8 mouse cellular contexts compared by ENCODE assay signal in genomic region chr8:85036381-85036717, GRCm38 (mm10). TPM values are rescaled to one million over a fixed set of nuclear protein-coding genes. Genes with fewer than 3 reads are reported as not detected.
A peak's percentile ranks its signal among the peaks of the same experiment; 100 is the strongest.
DNase-seq lines count a peak whose midpoint lies in the region; ATAC-seq and TF ChIP-seq lines count a peak whose summit lies in the region.

No protein-coding gene starts in this region.

- peak; percentile 28; the same call in 1 of the 2 replicates for ATAC-seq in cerebellum, adult (ENCODE audit: insufficient number of reproducible peaks, low FRiP score, low TSS enrichment)
- peak; percentile 37 for ATAC-seq in liver, embryonic 12.5 days
- peak; percentile 11; the same call in 1 of the 2 replicates for ATAC-seq in stomach, embryonic 16.5 days (ENCODE audit: insufficient read depth, low FRiP score)

- H3K4me3 ChIP-seq in testis, adult 2 months (ENCODE audit: control insufficient read depth, low read depth, low read length), result peak overlapping the region; percentile 91
- peak overlapping the region; percentile 86 for H3K4me3 ChIP-seq in liver, embryonic 12.5 days
- peak overlapping the region; percentile 82 for H3K4me3 ChIP-seq in stomach, embryonic 16.5 days (replicated peaks; ENCODE audit: low read length)

- TF ChIP-seq CTCF in testis, adult 2 months (IDR thresholded peaks at IDR 0.05; ENCODE audit: control insufficient read depth, insufficient read depth, insufficient replicate concordance, low read depth, low read length), result no peak

- no peaks in the 10 kb centered on the region for H3K9me3 ChIP-seq in liver, embryonic 12.5 days (replicated peaks)
- no peaks in the 10 kb centered on the region for H3K9me3 ChIP-seq in stomach, embryonic 16.5 days (replicated peaks; ENCODE audit: control insufficient read depth, low read length)

- H3K4me1 ChIP-seq in testis, adult 2 months (ENCODE audit: control insufficient read depth, insufficient read depth, low read length), result peaks cover 13% of the 10 kb centered on the region
- peaks cover 74% of the 10 kb centered on the region for H3K4me1 ChIP-seq in liver, embryonic 12.5 days
- peaks cover 18% of the 10 kb centered on the region for H3K4me1 ChIP-seq in stomach, embryonic 16.5 days (ENCODE audit: control insufficient read depth, insufficient read depth, low read length)

- under 1% methylated on average over 9 of the region's 9 CpGs for WGBS in liver, embryonic 12.5 days (ENCODE audit: insufficient replicate concordance)
- under 1% methylated on average over 9 of the region's 9 CpGs for WGBS in stomach, embryonic 16.5 days

- H3K27ac ChIP-seq in testis, adult 2 months (ENCODE audit: control insufficient read depth, insufficient read depth, low read depth, low read length), result peak overlapping the region; percentile 61; the same call in 1 of the 2 replicates
- peak overlapping the region; percentile 97 for H3K27ac ChIP-seq in liver, embryonic 12.5 days
- H3K27ac ChIP-seq in stomach, embryonic 16.5 days (ENCODE audit: low read length), result peak overlapping the region; percentile 97

- H3K4me2 ChIP-seq in liver, embryonic 12.5 days, result peak overlapping the region; percentile 98
- peak overlapping the region; percentile 79 for H3K4me2 ChIP-seq in stomach, embryonic 16.5 days (ENCODE audit: low read depth, low read length)

- DNase-seq in cerebellum, adult 11-12 months, result no peak
- no peak for DNase-seq in testis, postnatal 14 days (ENCODE audit: low spot score)
- DNase-seq in adrenal gland, adult 2 months, result no peak
- no peak for DNase-seq in left cerebral cortex, postnatal 14 days (ENCODE audit: low spot score in 2 of 2)

- no peak for TF ChIP-seq POLR2A in testis, adult 2 months (IDR thresholded peaks at IDR 0.05; ENCODE audit: control insufficient read depth, low read depth, low read length)

- intact Hi-C loops in left cerebral cortex, postnatal 14 days (cut with DNase I), result no loop called here

- H3K9ac ChIP-seq in liver, embryonic 12.5 days, result peak overlapping the region; percentile 79
- H3K9ac ChIP-seq in stomach, embryonic 16.5 days (ENCODE audit: low read length), result peak overlapping the region; percentile 83

- no peaks in the 10 kb centered on the region for H3K27me3 ChIP-seq in testis, adult 2 months (ENCODE audit: control insufficient read depth, insufficient read depth, low read length)
- no peaks in the 10 kb centered on the region for H3K27me3 ChIP-seq in liver, embryonic 12.5 days (replicated peaks)
- no peaks in the 10 kb centered on the region for H3K27me3 ChIP-seq in stomach, embryonic 16.5 days (ENCODE audit: control insufficient read depth, insufficient read depth, low read length)

- no peaks in the 10 kb centered on the region; the same call in 1 of the 2 replicates for H3K36me3 ChIP-seq in testis, adult 2 months (ENCODE audit: control insufficient read depth, insufficient read depth, low read length)
- H3K36me3 ChIP-seq in liver, embryonic 12.5 days, result peaks cover 51% of the 10 kb centered on the region
- peaks cover 10% of the 10 kb centered on the region; the same call in 1 of the 2 replicates for H3K36me3 ChIP-seq in stomach, embryonic 16.5 days (ENCODE audit: control insufficient read depth, insufficient read depth, low read length)

RNA-seq across cellular contexts. Expression of gene Tnpo2, which starts 0.4 kb away (rescaled TPM):
- polyA plus RNA-seq in testis, adult 2 months (2012; rRNA removed), result 44.7 and 44.9 TPM in 2 replicates
- polyA plus RNA-seq in liver, embryonic 12.5 days (2016; fragmentation: Nextera tagmentation; extraction: Ambion mirVana), result 31.1 and 32.3 TPM in 2 replicates
- 28.6 and 31.0 TPM in 2 replicates for polyA plus RNA-seq in stomach, embryonic 16.5 days (2015; fragmentation: Nextera tagmentation; extraction: Ambion mirVana)
- total RNA-seq in adrenal gland, adult 2 months (2021), result 100 to 1,000 TPM in 1 of 2 experiments, 10 to 100 TPM in 1; 68.3 to 101 TPM
- polyA plus RNA-seq in adrenal gland, adult 2 months (2012; rRNA removed), result 44.7 and 54.1 TPM in 2 replicates
- 100 to 1,000 TPM; 165 to 171 TPM for total RNA-seq in left cerebral cortex, postnatal 14 days (2021)

RNA-seq across cellular contexts. Expression of gene Trir, which starts 9.7 kb away (rescaled TPM):
- 82.1 and 88.6 TPM in 2 replicates for polyA plus RNA-seq in testis, adult 2 months (2012; rRNA removed)
- polyA plus RNA-seq in liver, embryonic 12.5 days (2016; fragmentation: Nextera tagmentation; extraction: Ambion mirVana), result 133 and 139 TPM in 2 replicates
- polyA plus RNA-seq in stomach, embryonic 16.5 days (2015; fragmentation: Nextera tagmentation; extraction: Ambion mirVana), result 63.4 and 64.0 TPM in 2 replicates
- total RNA-seq in adrenal gland, adult 2 months (2021), result 100 to 1,000 TPM; 160 to 184 TPM
- polyA plus RNA-seq in adrenal gland, adult 2 months (2012; rRNA removed), result 64.2 and 67.6 TPM in 2 replicates
- total RNA-seq in left cerebral cortex, postnatal 14 days (2021), result 100 to 1,000 TPM; 128 to 146 TPM

RNA-seq across cellular contexts. Expression of gene Asna1, which starts 11.3 kb away (rescaled TPM):
- 203 and 208 TPM in 2 replicates for polyA plus RNA-seq in testis, adult 2 months (2012; rRNA removed)
- polyA plus RNA-seq in liver, embryonic 12.5 days (2016; fragmentation: Nextera tagmentation; extraction: Ambion mirVana), result 85.8 and 87.3 TPM in 2 replicates
- polyA plus RNA-seq in stomach, embryonic 16.5 days (2015; fragmentation: Nextera tagmentation; extraction: Ambion mirVana), result 108 and 110 TPM in 2 replicates
- total RNA-seq in adrenal gland, adult 2 months (2021), result 100 to 1,000 TPM; 106 TPM
- 89.4 and 104 TPM in 2 replicates for polyA plus RNA-seq in adrenal gland, adult 2 months (2012; rRNA removed)
- 100 to 1,000 TPM; 116 to 117 TPM for total RNA-seq in left cerebral cortex, postnatal 14 days (2021)

RNA-seq across cellular contexts. Expression of gene Best2, which starts 22.0 kb away (rescaled TPM):
- polyA plus RNA-seq in testis, adult 2 months (2012; rRNA removed), result 0.08 TPM in 1 of 2 replicates, not detected in the other
- not detected in 2 replicates for polyA plus RNA-seq in liver, embryonic 12.5 days (2016; fragmentation: Nextera tagmentation; extraction: Ambion mirVana)
- polyA plus RNA-seq in stomach, embryonic 16.5 days (2015; fragmentation: Nextera tagmentation; extraction: Ambion mirVana), result 0.30 and 0.42 TPM in 2 replicates
- not detected for total RNA-seq in adrenal gland, adult 2 months (2021)
- 0.18 TPM in 1 of 2 replicates, not detected in the other for polyA plus RNA-seq in adrenal gland, adult 2 months (2012; rRNA removed)
- not detected for total RNA-seq in left cerebral cortex, postnatal 14 days (2021)

RNA-seq across cellular contexts. Expression of gene Fbxw9, which starts 23.5 kb away (rescaled TPM):
- polyA plus RNA-seq in testis, adult 2 months (2012; rRNA removed), result 83.8 and 91.5 TPM in 2 replicates
- polyA plus RNA-seq in liver, embryonic 12.5 days (2016; fragmentation: Nextera tagmentation; extraction: Ambion mirVana), result 8.5 and 9.5 TPM in 2 replicates
- polyA plus RNA-seq in stomach, embryonic 16.5 days (2015; fragmentation: Nextera tagmentation; extraction: Ambion mirVana), result 28.1 and 29.9 TPM in 2 replicates
- 10 to 100 TPM; 12.3 to 13.5 TPM for total RNA-seq in adrenal gland, adult 2 months (2021)
- 55.8 and 56.2 TPM in 2 replicates for polyA plus RNA-seq in adrenal gland, adult 2 months (2012; rRNA removed)
- 10 to 100 TPM; 38.3 to 39.9 TPM for total RNA-seq in left cerebral cortex, postnatal 14 days (2021)
